Mouse (Mus musculus): ENCODE results near the gene Pax5.

GRCm38 (mm10) chr4:44685582-44685981 is 24.7 kb downstream of the Pax5 start:
- TF ChIP-seq CTCF (IDR thresholded peaks at IDR 0.05 in 2 of 3, conservative IDR thresholded peaks at IDR 0.05 in 1 of 3; ENCODE audit: control insufficient read depth in 1 of 3, insufficient read depth in 1 of 3, low read depth in 2 of 3, low read length in 3 of 3, poor library complexity in 1 of 3, severe bottlenecking in 1 of 3) (no peak), RAD21 (IDR thresholded peaks at IDR 0.05; ENCODE audit: low read depth, low read length) (no peak), MXI1 (IDR thresholded peaks at IDR 0.05; ENCODE audit: low read depth, low read length) (no peak), GATA1 (IDR thresholded peaks at IDR 0.05; ENCODE audit: low read depth, low read length) (no peak), MAX (IDR thresholded peaks at IDR 0.05; ENCODE audit: low read length) (no peak), NRF1 (IDR thresholded peaks at IDR 0.05; ENCODE audit: insufficient read depth, low read depth, low read length, poor library complexity, severe bottlenecking) (no peak), SIN3A (IDR thresholded peaks at IDR 0.05; ENCODE audit: low read length) (no peak)

All from MEL (cell line).